Mouse (Mus musculus) stomach, embryonic 16.5 days (tissue): ENCODE data around the gene Srrm2. TPM values are rescaled to one million over a fixed set of nuclear protein-coding genes. Genes with fewer than 3 reads are reported as not detected.

Experiments used
- ATAC-seq: fragments of 200-750 bp; cut with Nextera tagmentation; 2 replicates; pipeline ENCODE4 v1.8.0; 2017; ENCODE audit warnings: moderate number of reproducible peaks, moderate TSS enrichment; ENCODE audit not compliant: insufficient read depth, low FRiP score
- H3K27ac ChIP-seq: fragments of 300-500 bp; sonication (generic); 2 replicates; pipeline ENCODE4 v1.5.1; 2014; ENCODE audit warnings: low read length
- H3K27me3 ChIP-seq: fragments of 300-500 bp; sonication (generic); 2 replicates; pipeline ENCODE4 v1.6.1; 2014; ENCODE audit warnings: low read length, control low read depth, mixed read lengths; ENCODE audit not compliant: control insufficient read depth, insufficient read depth
- H3K36me3 ChIP-seq: fragments of 300-500 bp; sonication (generic); 2 replicates; pipeline ENCODE4 v1.6.1; 2014; ENCODE audit warnings: low read length; ENCODE audit not compliant: control insufficient read depth, insufficient read depth
- H3K4me1 ChIP-seq: fragments of 300-500 bp; sonication (generic); 2 replicates; pipeline ENCODE4 v1.6.1; 2014; ENCODE audit warnings: low read length, control low read depth, mixed read lengths; ENCODE audit not compliant: control insufficient read depth, insufficient read depth
- H3K4me2 ChIP-seq: fragments of 300-500 bp; sonication (generic); 2 replicates; pipeline ENCODE4 v1.6.1; 2014; ENCODE audit warnings: low read depth, low read length, mixed read lengths
- H3K4me3 ChIP-seq: fragments of 300-500 bp; sonication (generic); replicated peaks from 2 replicates; pipeline ENCODE4 v1.5.1; 2014; ENCODE audit warnings: mild to moderate bottlenecking, low read length
- H3K9ac ChIP-seq: fragments of 300-500 bp; sonication (generic); 2 replicates; pipeline ENCODE4 v1.6.1; 2014; ENCODE audit warnings: low read length
- H3K9me3 ChIP-seq: fragments of 300-500 bp; sonication (generic); replicated peaks from 2 replicates; pipeline ENCODE4 v1.6.1; 2016; ENCODE audit warnings: low read length, control low read depth; ENCODE audit not compliant: control insufficient read depth
- WGBS: fragments of 180-500 bp; shearing (Covaris S2); extraction: QIAGEN DNeasy Blood & Tissue Kit; methylation state at CpG from one replicate; pipeline ENCODE4 v1.1.7; 2014; 5-methylcytosine and 5-hydroxymethylcytosine counted together
- polyA plus RNA-seq: library from polyadenylated mRNA; unstranded; fragments of >200 nt; fragmentation: Nextera tagmentation; extraction: Ambion mirVana; gene quantifications from 2 replicates; pipeline ENCODE4 v1.2.1, GENCODE M21; 2015

Gene Srrm2
- polyA plus RNA-seq, 1 experiment from 2014 or later: 350 TPM

DNA sequence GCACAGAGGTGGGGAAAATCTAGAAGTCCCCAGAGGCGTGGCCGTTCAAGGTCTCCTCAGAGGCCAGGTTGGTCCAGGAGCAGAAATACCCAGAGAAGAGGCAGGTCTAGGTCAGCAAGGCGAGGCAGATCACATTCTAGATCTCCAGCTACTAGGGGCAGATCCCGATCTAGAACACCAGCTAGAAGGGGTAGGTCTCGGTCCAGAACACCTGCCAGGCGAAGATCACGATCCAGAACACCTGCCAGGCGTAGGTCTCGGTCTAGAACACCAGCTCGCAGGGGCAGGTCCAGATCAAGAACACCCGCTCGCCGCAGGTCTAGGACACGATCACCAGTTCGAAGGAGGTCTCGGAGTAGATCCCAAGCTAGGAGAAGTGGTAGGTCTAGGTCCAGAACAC, 25.3 kb downstream of the Srrm2 start:
- no peak overlapping the region for H3K9ac ChIP-seq
- no peaks in the 10 kb centered on the region for H3K27me3 ChIP-seq
- no peaks in the 10 kb centered on the region for H3K4me1 ChIP-seq
- 97% methylated on average over 16 of the region's 16 CpGs for WGBS
- H3K4me3 ChIP-seq: no peak overlapping the region
- H3K4me2 ChIP-seq: no peak overlapping the region
- peaks cover 84% of the 10 kb centered on the region for H3K36me3 ChIP-seq
- H3K27ac ChIP-seq: no peak overlapping the region
- no peak for ATAC-seq
- H3K9me3 ChIP-seq: peaks cover 32% of the 10 kb centered on the region

DNA sequence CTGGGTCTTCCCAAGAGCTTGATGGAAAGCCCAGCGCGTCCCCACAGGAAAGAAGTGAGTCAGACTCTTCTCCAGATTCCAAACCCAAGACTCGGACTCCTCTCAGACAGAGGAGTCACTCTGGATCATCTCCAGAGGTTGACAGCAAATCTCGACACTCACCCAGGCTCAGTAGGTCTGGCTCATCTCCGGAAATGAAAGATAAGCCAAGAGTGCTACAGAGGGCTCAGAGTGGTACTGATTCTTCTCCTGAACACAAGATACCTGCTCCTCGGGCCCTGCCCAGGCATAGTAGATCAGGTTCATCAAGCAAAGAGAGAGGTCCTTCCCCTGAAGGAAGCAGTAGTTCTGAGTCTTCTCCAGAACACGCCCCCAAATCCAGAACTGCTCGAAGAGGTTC, 28.2 kb downstream of the Srrm2 start:
- Histone ChIP-seq H3K9me3 (peaks cover 32% of the 10 kb centered on the region), H3K4me1 (no peaks in the 10 kb centered on the region), H3K27me3 (no peaks in the 10 kb centered on the region), H3K4me2 (no peak overlapping the region), H3K9ac (no peak overlapping the region), H3K36me3 (peaks cover 87% of the 10 kb centered on the region), H3K4me3 (no peak overlapping the region), H3K27ac (no peak overlapping the region)
- WGBS: 96% methylated on average over 8 of the region's 8 CpGs
- ATAC-seq: no peak

DNA sequence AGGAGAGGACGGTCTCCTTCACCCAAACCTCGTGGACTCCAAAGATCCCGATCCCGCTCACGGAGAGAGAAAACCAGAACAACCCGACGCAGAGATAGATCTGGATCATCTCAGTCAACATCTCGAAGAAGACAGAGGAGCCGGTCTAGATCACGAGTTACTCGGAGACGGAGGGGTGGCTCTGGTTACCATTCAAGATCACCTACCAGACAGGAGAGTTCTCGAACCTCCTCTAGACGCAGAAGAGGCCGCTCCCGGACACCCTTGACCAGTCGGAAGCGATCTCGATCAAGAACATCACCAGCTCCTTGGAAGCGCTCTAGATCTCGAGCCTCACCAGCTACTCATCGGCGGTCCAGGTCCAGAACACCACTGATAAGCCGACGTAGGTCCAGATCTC, 28.9 kb downstream of the Srrm2 start:
- peaks cover 84% of the 10 kb centered on the region for H3K36me3 ChIP-seq
- peaks cover 32% of the 10 kb centered on the region for H3K9me3 ChIP-seq
- no peaks in the 10 kb centered on the region for H3K4me1 ChIP-seq
- no peak overlapping the region for H3K27ac ChIP-seq
- no peak overlapping the region for H3K4me2 ChIP-seq
- no peak overlapping the region for H3K4me3 ChIP-seq
- no peak overlapping the region for H3K9ac ChIP-seq
- H3K27me3 ChIP-seq: no peaks in the 10 kb centered on the region
- WGBS: 98% methylated on average over 25 of the region's 25 CpGs
- no peak for ATAC-seq

DNA sequence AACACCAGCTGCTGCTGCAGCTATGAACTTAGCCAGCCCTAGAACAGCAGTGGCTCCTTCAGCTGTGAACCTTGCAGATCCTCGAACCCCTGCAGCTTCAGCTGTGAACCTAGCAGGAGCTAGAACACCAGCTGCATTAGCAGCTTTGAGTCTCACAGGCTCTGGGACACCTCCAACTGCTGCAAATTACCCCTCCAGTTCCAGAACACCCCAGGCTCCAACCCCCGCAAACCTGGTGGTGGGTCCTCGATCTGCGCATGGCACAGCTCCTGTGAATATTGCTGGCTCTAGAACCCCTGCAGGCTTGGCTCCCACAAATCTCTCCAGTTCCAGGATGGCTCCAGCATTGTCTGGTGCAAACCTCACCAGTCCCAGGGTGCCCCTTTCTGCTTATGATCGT, 30.4 kb downstream of the Srrm2 start:
- 94% methylated on average over 5 of the region's 5 CpGs for WGBS
- Histone ChIP-seq H3K27me3 (no peaks in the 10 kb centered on the region), H3K4me2 (no peak overlapping the region), H3K27ac (no peak overlapping the region), H3K36me3 (peaks cover 83% of the 10 kb centered on the region), H3K9ac (no peak overlapping the region), H3K4me1 (no peaks in the 10 kb centered on the region), H3K9me3 (peaks cover 28% of the 10 kb centered on the region), H3K4me3 (no peak overlapping the region)
- ATAC-seq: no peak

DNA sequence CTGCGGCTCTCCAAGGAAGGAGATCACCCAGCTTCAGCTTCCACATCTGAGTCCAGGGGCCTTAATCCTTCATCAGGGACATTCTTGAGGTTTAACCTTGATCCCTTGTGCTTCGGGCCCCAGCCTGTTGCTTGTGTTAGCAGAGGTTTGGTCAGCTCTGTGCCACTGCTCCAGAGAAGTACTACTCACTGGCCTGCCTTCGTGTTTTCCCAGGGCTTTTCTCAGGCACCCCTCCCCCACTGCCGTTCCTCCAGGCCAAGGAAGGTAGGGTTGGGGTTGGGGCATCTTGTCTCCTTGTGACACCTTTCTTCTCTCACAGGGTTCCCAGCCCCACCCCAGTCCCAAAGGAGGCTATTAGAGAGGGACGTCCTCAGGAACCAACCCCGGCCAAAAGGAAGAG, 31.8 kb downstream of the Srrm2 start:
- peaks cover 77% of the 10 kb centered on the region for H3K36me3 ChIP-seq
- H3K4me2 ChIP-seq: no peak overlapping the region
- WGBS: 66% methylated on average over 6 of the region's 6 CpGs
- no peak overlapping the region for H3K9ac ChIP-seq
- no peaks in the 10 kb centered on the region for H3K27me3 ChIP-seq
- H3K4me1 ChIP-seq: peaks cover 2% of the 10 kb centered on the region; the same call in 1 of the 2 replicates
- H3K27ac ChIP-seq: no peak overlapping the region
- ATAC-seq: no peak
- H3K9me3 ChIP-seq: peaks cover 19% of the 10 kb centered on the region
- no peak overlapping the region for H3K4me3 ChIP-seq

DNA sequence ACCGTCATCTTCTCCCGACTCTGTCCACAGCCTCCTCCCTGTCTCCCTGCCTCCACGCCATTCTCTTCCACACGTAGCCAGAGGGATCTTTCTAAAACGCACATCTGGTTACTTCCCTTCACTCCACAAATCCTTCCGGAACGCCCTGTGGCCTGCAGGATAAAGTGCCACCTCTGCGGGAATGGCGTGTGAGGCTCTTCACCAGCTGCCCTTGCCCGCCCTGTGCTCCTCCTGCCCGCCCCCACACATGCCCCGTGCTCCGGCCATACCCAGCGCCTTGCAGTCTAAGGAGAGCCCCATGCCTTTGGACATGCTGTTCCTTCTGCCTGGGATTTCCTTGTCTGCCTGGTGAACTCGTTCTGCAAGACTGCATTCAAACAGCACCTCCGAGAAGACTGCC, 32.7 kb downstream of the Srrm2 start:
- H3K9ac ChIP-seq: no peak overlapping the region
- H3K4me2 ChIP-seq: no peak overlapping the region
- WGBS: 79% methylated on average over 16 of the region's 16 CpGs
- peaks cover 17% of the 10 kb centered on the region for H3K9me3 ChIP-seq
- peaks cover 67% of the 10 kb centered on the region for H3K36me3 ChIP-seq
- peaks cover 11% of the 10 kb centered on the region for H3K4me1 ChIP-seq
- no peaks in the 10 kb centered on the region for H3K27me3 ChIP-seq
- no peak for ATAC-seq
- H3K27ac ChIP-seq: peak overlapping the region; percentile 24; the same call in 1 of the 2 replicates
- H3K4me3 ChIP-seq: no peak overlapping the region

DNA sequence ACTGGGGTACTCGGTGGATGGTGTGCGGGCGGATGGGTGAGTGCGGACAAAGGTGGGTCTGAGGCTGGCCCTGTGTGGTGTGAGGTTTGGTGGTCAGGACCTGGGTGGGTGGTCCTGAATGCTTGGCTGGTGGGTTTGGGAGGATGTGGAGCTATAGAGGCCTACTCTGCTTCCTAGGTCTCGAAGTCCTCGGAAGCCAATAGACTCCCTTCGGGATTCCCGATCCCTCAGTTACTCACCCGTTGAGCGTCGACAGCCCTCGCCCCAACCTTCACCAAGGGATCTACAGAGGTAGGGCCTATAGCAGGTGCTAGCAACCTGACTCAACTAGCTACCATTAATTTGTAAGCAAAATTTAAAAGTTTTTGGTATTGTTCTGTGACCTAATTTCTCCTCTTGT, 33.3 kb downstream of the Srrm2 start:
- peaks cover 61% of the 10 kb centered on the region for H3K36me3 ChIP-seq
- H3K4me1 ChIP-seq: peaks cover 14% of the 10 kb centered on the region
- H3K4me3 ChIP-seq: no peak overlapping the region
- ATAC-seq: no peak
- 94% methylated on average over 12 of the region's 12 CpGs for WGBS
- H3K9me3 ChIP-seq: peaks cover 11% of the 10 kb centered on the region
- no peaks in the 10 kb centered on the region for H3K27me3 ChIP-seq
- H3K4me2 ChIP-seq: no peak overlapping the region
- H3K27ac ChIP-seq: no peak overlapping the region
- no peak overlapping the region for H3K9ac ChIP-seq

DNA sequence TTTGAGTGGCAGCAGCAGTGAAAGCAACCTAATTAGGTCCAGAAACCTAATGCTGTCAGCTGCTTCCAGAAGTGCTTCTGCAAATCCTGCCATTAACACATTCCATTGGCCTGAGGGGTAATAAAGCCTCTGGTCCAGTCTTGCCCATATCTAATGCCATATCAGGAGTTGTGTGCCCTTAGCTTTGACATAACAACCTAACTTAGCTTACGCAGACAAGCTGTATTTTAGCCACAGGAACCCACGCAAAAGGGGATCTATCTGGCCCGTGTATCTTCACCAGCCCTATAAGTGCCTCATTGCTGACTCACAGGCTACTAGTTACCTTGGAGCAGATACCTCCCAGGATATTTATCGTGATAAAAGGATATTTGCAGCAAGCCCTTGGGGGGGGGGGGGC, 35.3 kb downstream of the Srrm2 start:
- 82% methylated on average over 4 of the region's 4 CpGs for WGBS
- Histone ChIP-seq H3K4me1 (peaks cover 14% of the 10 kb centered on the region), H3K9ac (no peak overlapping the region), H3K36me3 (peaks cover 42% of the 10 kb centered on the region), H3K4me3 (no peak overlapping the region), H3K4me2 (no peak overlapping the region), H3K27me3 (no peaks in the 10 kb centered on the region), H3K27ac (no peak overlapping the region), H3K9me3 (no peaks in the 10 kb centered on the region)
- no peak for ATAC-seq

DNA sequence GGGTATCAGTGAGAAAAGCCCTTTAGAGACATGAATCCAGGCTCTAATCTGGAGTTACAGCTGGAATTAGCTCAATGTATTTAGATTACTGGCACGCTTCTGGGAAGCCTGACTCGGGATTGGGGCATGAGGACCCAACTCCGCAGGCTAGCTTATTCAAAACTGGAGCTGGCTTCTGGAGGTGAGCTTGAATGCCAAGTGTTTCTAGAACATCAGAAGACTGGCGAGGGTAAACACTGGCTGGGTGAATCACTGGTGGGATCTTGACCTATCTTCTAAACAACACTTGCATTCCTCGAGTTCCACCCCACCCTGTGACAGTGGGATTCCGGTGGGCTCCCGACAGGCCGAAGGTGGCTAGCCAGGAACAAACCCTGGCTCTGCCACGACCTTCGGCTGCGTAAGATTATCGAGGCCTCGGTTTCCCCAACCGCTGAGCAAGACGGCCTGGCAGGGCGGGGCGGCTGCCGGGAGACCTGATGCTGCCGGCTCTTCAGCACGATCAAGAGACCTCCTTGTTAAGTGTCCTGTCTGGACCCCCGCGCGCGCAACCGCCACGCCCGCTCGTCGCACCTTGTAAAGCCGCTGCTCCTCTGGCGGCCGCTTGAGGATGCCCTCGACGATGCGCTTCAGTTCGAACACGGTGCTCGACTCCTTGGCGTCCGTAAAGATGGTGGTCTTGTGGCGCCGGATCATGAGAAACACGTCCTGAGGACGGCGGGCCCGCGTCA, 38.1 kb downstream of the Srrm2 start:
- H3K4me2 ChIP-seq: peak overlapping the region; percentile 85
- peak overlapping the region; percentile 85 for H3K9ac ChIP-seq
- H3K4me3 ChIP-seq: peak overlapping the region; percentile 88
- H3K36me3 ChIP-seq: peaks cover 23% of the 10 kb centered on the region
- peak; percentile 69 for ATAC-seq
- peaks cover 7% of the 10 kb centered on the region for H3K27me3 ChIP-seq
- no peaks in the 10 kb centered on the region for H3K9me3 ChIP-seq
- under 1% methylated on average over 47 of the region's 47 CpGs for WGBS
- peak overlapping the region; percentile 72 for H3K27ac ChIP-seq
- H3K4me1 ChIP-seq: peaks cover 14% of the 10 kb centered on the region
